Mouse (Mus musculus) hematopoietic stem cell, adult 5-6 weeks (primary cell): Measurements from ENCODE around the gene Fam155a. TPM values are rescaled to one million over a fixed set of nuclear protein-coding genes. Genes with fewer than 3 reads are reported as not detected.
A peak's percentile ranks its signal among the peaks of the same experiment; 100 is the strongest.

Experiments used
- ATAC-seq, 2 experiments: fragments of 125-278 bp in 1 of 2; replicated peaks in 1 of 2; 2 replicates each; pipeline ENCODE4 v1.8.0; 2016 to 2017; ENCODE audit warnings: inconsistent platforms in 2 of 2, mild to moderate bottlenecking in 2 of 2, moderate number of reproducible peaks in 2 of 2, low read depth in 1 of 2, moderate TSS enrichment in 1 of 2; ENCODE audit not compliant: low FRiP score in 2 of 2, poor library complexity in 2 of 2, severe bottlenecking in 2 of 2, insufficient read depth in 1 of 2, low TSS enrichment in 1 of 2
- total RNA-seq: library from RNA; stranded (forward); fragments of 172-1452, 232-1000 nt; gene quantifications from 2 replicates; pipeline ENCODE4 v1.2.3, GENCODE M21; 2017

Gene Fam155a
- total RNA-seq, 1 experiment from 2014 or later = not detected

GRCm38 (mm10) chr8:9274117-9274516 is 496.8 kb downstream of the Fam155a start:
- ATAC-seq = no peak

- no peak for ATAC-seq
Measured at GRCm38 (mm10) chr8:9264378-9264777, 506.6 kb downstream of the Fam155a start.

GRCm38 (mm10) chr8:9261527-9261926 is 509.4 kb downstream of the Fam155a start:
- no peak for ATAC-seq

- no peak for ATAC-seq
Measured at GRCm38 (mm10) chr8:9255316-9255715, 515.6 kb downstream of the Fam155a start.

GRCm38 (mm10) chr8:9252991-9253390 is 518.0 kb downstream of the Fam155a start:
- ATAC-seq = no peak

GRCm38 (mm10) chr8:9248109-9248821 is 522.7 kb downstream of the Fam155a start:
- ATAC-seq = no peak

- ATAC-seq = no peak
Measured at GRCm38 (mm10) chr8:9245994-9246393, 525.0 kb downstream of the Fam155a start.

- no peak for ATAC-seq
Measured at GRCm38 (mm10) chr8:9240996-9241395, 530.0 kb downstream of the Fam155a start.

GRCm38 (mm10) chr8:9239741-9240140 is 531.2 kb downstream of the Fam155a start:
- no peak for ATAC-seq

- ATAC-seq = no peak
Measured at GRCm38 (mm10) chr8:9238974-9239373, 532.0 kb downstream of the Fam155a start.

GRCm38 (mm10) chr8:9233326-9233919 is 537.5 kb downstream of the Fam155a start:
- peak; percentile 87 to 93 for ATAC-seq

GRCm38 (mm10) chr8:9227779-9228464 is 543.0 kb downstream of the Fam155a start:
- peak; percentile 89 to 91 for ATAC-seq

- ATAC-seq = no peak
Measured at GRCm38 (mm10) chr8:9226767-9227166, 544.2 kb downstream of the Fam155a start.

GRCm38 (mm10) chr8:9211751-9212150 is 559.2 kb downstream of the Fam155a start:
- ATAC-seq = no peak

GRCm38 (mm10) chr8:9207505-9208051 is 563.4 kb downstream of the Fam155a start:
- ATAC-seq = no peak

- ATAC-seq = no peak
Measured at GRCm38 (mm10) chr8:9204345-9205067, 566.5 kb downstream of the Fam155a start.

GRCm38 (mm10) chr8:9200099-9200498 is 570.9 kb downstream of the Fam155a start:
- no peak for ATAC-seq

- no peak for ATAC-seq
Measured at GRCm38 (mm10) chr8:9191682-9192081, 579.3 kb downstream of the Fam155a start.
